Mouse (Mus musculus) gonadal fat pad, adult 2 months (tissue): Measurements from ENCODE around the gene Hist1h4i. TPM values are rescaled to one million over a fixed set of nuclear protein-coding genes. Genes with fewer than 3 reads are reported as not detected.

Experiments used
- DNase-seq: peaks from one replicate; pipeline ENCODE4 v3.0.0-alpha.2; 2012; ENCODE audit warnings: low read depth
- polyA plus RNA-seq: library from polyadenylated mRNA; depleted of rRNA; stranded (reverse); fragments of >200 nt; gene quantifications from 2 replicates; pipeline ENCODE4 v1.2.3, GENCODE M21; 2012

Gene Hist1h4i
- polyA plus RNA-seq, 1 experiment = 10.7 TPM

- no peak for DNase-seq
These were observed 32.5 kb downstream of the Hist1h4i start for GRCm38 (mm10) chr13:22008707-22009106.

GRCm38 (mm10) chr13:22007872-22008271, 33.3 kb downstream of the Hist1h4i start:
- DNase-seq = no peak

GRCm38 (mm10) chr13:22007121-22007510, 34.0 kb downstream of the Hist1h4i start:
- DNase-seq = no peak

- no peak for DNase-seq
These were observed 34.6 kb downstream of the Hist1h4i start for GRCm38 (mm10) chr13:22006334-22007120.

- no peak for DNase-seq
These were observed 35.4 kb downstream of the Hist1h4i start for GRCm38 (mm10) chr13:22005605-22006333.

GRCm38 (mm10) chr13:22001823-22002222, 39.3 kb downstream of the Hist1h4i start:
- no peak for DNase-seq

- no peak for DNase-seq
These were observed 39.8 kb downstream of the Hist1h4i start for GRCm38 (mm10) chr13:22001346-22001745.

GRCm38 (mm10) chr13:21999147-21999546, 42.0 kb downstream of the Hist1h4i start:
- no peak for DNase-seq

- DNase-seq = no peak
These were observed 42.8 kb downstream of the Hist1h4i start for GRCm38 (mm10) chr13:21998412-21998811.

- no peak for DNase-seq
These were observed 43.3 kb downstream of the Hist1h4i start for GRCm38 (mm10) chr13:21997821-21998220.

GRCm38 (mm10) chr13:21997201-21997820, 43.9 kb downstream of the Hist1h4i start:
- no peak for DNase-seq

- no peak for DNase-seq
These were observed 44.3 kb downstream of the Hist1h4i start for GRCm38 (mm10) chr13:21996840-21997185.

GRCm38 (mm10) chr13:21996101-21996839, 44.9 kb downstream of the Hist1h4i start:
- DNase-seq = no peak

GRCm38 (mm10) chr13:21995331-21995914, 45.7 kb downstream of the Hist1h4i start:
- DNase-seq = no peak

- no peak for DNase-seq
These were observed 46.3 kb downstream of the Hist1h4i start for GRCm38 (mm10) chr13:21994896-21995295.

- DNase-seq = no peak
These were observed 47.0 kb downstream of the Hist1h4i start for GRCm38 (mm10) chr13:21993957-21994738.

- no peak for DNase-seq
These were observed 48.6 kb downstream of the Hist1h4i start for GRCm38 (mm10) chr13:21992550-21992949.
